Mouse (Mus musculus) CH12.LX (cell line): ENCODE data around the gene 1700018B08Rik. TPM values are rescaled to one million over a fixed set of nuclear protein-coding genes. Genes with fewer than 3 reads are reported as not detected.

Experiments
- DNase-seq: peaks from one replicate; pipeline ENCODE4 v3.0.0-alpha.2; 2013; ENCODE audit errors: extremely low read depth
- H3K27ac ChIP-seq: 2 replicates; pipeline ENCODE4 v1.5.1; 2012; ENCODE audit warnings: low read depth, mild to moderate bottlenecking, control low read depth, moderate library complexity; ENCODE audit not compliant: insufficient read depth
- H3K27me3 ChIP-seq: replicated peaks from 2 replicates; pipeline ENCODE3; 2012; ENCODE audit warnings: inconsistent platforms
- H3K36me3 ChIP-seq, 2 experiments: replicated peaks in 1 of 2; 2 replicates each; pipeline versions ENCODE3 to v1.6.1; 2012; ENCODE audit warnings: inconsistent platforms in 1 of 2, low read length in 1 of 2, mild to moderate bottlenecking in 1 of 2, mixed read lengths in 1 of 2, moderate library complexity in 1 of 2; ENCODE audit not compliant: control insufficient read depth in 1 of 2, insufficient read depth in 1 of 2
- H3K4me1 ChIP-seq, 2 experiments: 2 replicates each; pipeline ENCODE4 v1.6.1; 2012; ENCODE audit warnings: inconsistent platforms in 1 of 2, moderate library complexity in 1 of 2; ENCODE audit not compliant: insufficient read depth in 2 of 2, control insufficient read depth in 1 of 2
- H3K4me2 ChIP-seq: 2 replicates; pipeline ENCODE4 v1.6.1; 2012; ENCODE audit warnings: low read depth, mild to moderate bottlenecking, control low read depth; ENCODE audit not compliant: poor library complexity, insufficient read depth, severe bottlenecking
- H3K4me3 ChIP-seq, 3 experiments: fragments of 150-350 bp in 1 of 3; sonication (generic) in 1 of 3; replicated peaks in 1 of 3; 2 replicates each; pipeline versions ENCODE3 to v1.5.1; 2011 to 2012; ENCODE audit warnings: low read depth in 2 of 3, low read length in 2 of 3, mild to moderate bottlenecking in 2 of 3, moderate library complexity in 2 of 3, control low read depth in 1 of 3, improper control_type of control experiment in 1 of 3, inconsistent platforms in 1 of 3, mixed read lengths in 1 of 3; ENCODE audit not compliant: poor library complexity in 1 of 3
- H3K79me2 ChIP-seq: replicated peaks from 2 replicates; pipeline ENCODE4 v1.6.1; 2012; ENCODE audit warnings: mild to moderate bottlenecking, moderate library complexity; ENCODE audit not compliant: control insufficient read depth, poor library complexity, insufficient read depth, severe bottlenecking; ENCODE audit errors: extremely low read depth
- H3K9ac ChIP-seq: 2 replicates; pipeline ENCODE4 v1.6.1; 2012; ENCODE audit warnings: low read depth, mild to moderate bottlenecking, control low read depth, moderate library complexity; ENCODE audit not compliant: insufficient read depth
- H3K9me3 ChIP-seq: replicated peaks from 2 replicates; pipeline ENCODE3; 2012; ENCODE audit warnings: low read length, inconsistent platforms, mixed read lengths
- CHD2 ChIP-seq: IDR thresholded peaks from 2 replicates; pipeline ENCODE4 v1.6.1; 2011; ENCODE audit warnings: low read length, improper control_type of control experiment
- CTCF ChIP-seq, 2 experiments: IDR thresholded peaks in 1 of 2; conservative IDR thresholded peaks in 1 of 2; 2 replicates each; pipeline ENCODE4 v1.5.1; 2011 to 2012; ENCODE audit warnings: low read depth in 2 of 2, low read length in 2 of 2, improper control_type of control experiment in 1 of 2, inconsistent platforms in 1 of 2, mild to moderate bottlenecking in 1 of 2, moderate library complexity in 1 of 2
- E2F4 ChIP-seq: IDR thresholded peaks from 2 replicates; pipeline ENCODE4 v1.6.1; 2011; ENCODE audit warnings: low read depth, low read length, improper control_type of control experiment; ENCODE audit not compliant: insufficient replicate concordance
- EP300 ChIP-seq: IDR thresholded peaks from 2 replicates; pipeline ENCODE4 v1.6.1; 2011; ENCODE audit warnings: low read length, improper control_type of control experiment
- JUN ChIP-seq: IDR thresholded peaks from 2 replicates; pipeline ENCODE4 v1.6.1; 2011; ENCODE audit warnings: low read depth, mild to moderate bottlenecking, low read length, improper control_type of control experiment, moderate library complexity; ENCODE audit not compliant: insufficient read depth
- MAZ ChIP-seq: IDR thresholded peaks from 2 replicates; pipeline ENCODE4 v1.6.1; 2012; ENCODE audit warnings: low read depth, mild to moderate bottlenecking, inconsistent platforms, low read length, improper control_type of control experiment, moderate library complexity
- MYC ChIP-seq: IDR thresholded peaks from 2 replicates; pipeline ENCODE4 v1.6.1; 2011; ENCODE audit warnings: low read depth, mild to moderate bottlenecking, improper control_type of control experiment, low read length
- NELFE ChIP-seq: IDR thresholded peaks from 2 replicates; pipeline ENCODE4 v1.6.1; 2011; ENCODE audit warnings: low read depth, low read length, improper control_type of control experiment
- POLR2A ChIP-seq: IDR thresholded peaks from 2 replicates; pipeline ENCODE4 v1.6.1; 2011; ENCODE audit warnings: low read depth, mild to moderate bottlenecking, improper control_type of control experiment, low read length
- SMC3 ChIP-seq: IDR thresholded peaks from 2 replicates; pipeline ENCODE4 v1.6.1; 2011; ENCODE audit warnings: low read depth, low read length, improper control_type of control experiment
- UBTF ChIP-seq: IDR thresholded peaks from 2 replicates; pipeline ENCODE4 v1.6.1; 2012; ENCODE audit warnings: low read depth, mild to moderate bottlenecking, inconsistent platforms, low read length, improper control_type of control experiment, moderate library complexity
- ZC3H11A ChIP-seq: IDR thresholded peaks from 2 replicates; pipeline ENCODE4 v1.6.1; 2012; ENCODE audit warnings: low read depth, mild to moderate bottlenecking, inconsistent platforms, low read length, improper control_type of control experiment
- ZMIZ1 ChIP-seq: IDR thresholded peaks from 2 replicates; pipeline ENCODE4 v1.6.1; 2012; ENCODE audit warnings: low read depth, mild to moderate bottlenecking, inconsistent platforms, low read length, improper control_type of control experiment
- dilution Hi-C: fragments of 300-500 bp; cut with MboI; formaldehyde crosslinking; loops from 2 replicates; pipeline ENCODE4 v1.14.3; 2020; ENCODE audit warnings: low sequenced_read_pairs; ENCODE audit not compliant: extremely low pct_unique_long_range_greater_than_20kb, extremely low pct_ligation_motif_present
- in situ Hi-C: fragments of 300-500 bp; cut with MboI; formaldehyde crosslinking; loops from 3 replicates; pipeline ENCODE4 v1.14.3; 2019; ENCODE audit warnings: low sequenced_read_pairs, low pct_ligation_motif_present, low pct_unique_long_range_greater_than_20kb, mixed read lengths
- polyA plus RNA-seq: library from polyadenylated mRNA; unstranded; fragments of >175 nt; gene quantifications from 2 replicates; pipeline ENCODE4 v1.2.1, GENCODE M21; 2012; ENCODE audit warnings: low read depth; ENCODE audit not compliant: insufficient read length
- total RNA-seq, 2 experiments: library from RNA; depleted of rRNA; stranded (reverse); fragments of 300-350 nt in 1 of 2; fragments of >200 nt in 1 of 2; gene quantifications; 2 replicates each; pipeline ENCODE4 v1.2.3; 2012 to 2014

The 1700018B08Rik gene
- total and polyA plus RNA-seq, 3 experiments = not detected

- H3K4me1 ChIP-seq = peaks cover 0 to 2% of the 10 kb centered on the region in 2 experiments; a peak in 1 of 4 replicates
- no peak overlapping the region for H3K4me3 ChIP-seq
- H3K27me3 ChIP-seq = peaks cover 71% of the 10 kb centered on the region
- TF ChIP-seq EP300 = no peak
- TF ChIP-seq POLR2A = no peak
- TF ChIP-seq MAZ = no peak
- TF ChIP-seq ZMIZ1 = no peak
- no peak for TF ChIP-seq E2F4
- no peak for TF ChIP-seq ZC3H11A
- TF ChIP-seq MYC = no peak
- TF ChIP-seq SMC3 = no peak
- TF ChIP-seq CHD2 = no peak
- no peak overlapping the region for H3K4me2 ChIP-seq
- dilution Hi-C loops = no loop called here
- H3K79me2 ChIP-seq = no peaks in the 10 kb centered on the region
- no peak overlapping the region for H3K9ac ChIP-seq
- H3K36me3 ChIP-seq = no peaks in the 10 kb centered on the region
- in situ Hi-C loops = no loop called here
- DNase-seq = no peak
- no peak overlapping the region for H3K27ac ChIP-seq
- no peaks in the 10 kb centered on the region for H3K9me3 ChIP-seq
Observed at GRCm38 (mm10) chr8:121528790-121529189, 15.3 kb downstream of the 1700018B08Rik start.

GRCm38 (mm10) chr8:121527751-121528150, 16.4 kb downstream of the 1700018B08Rik start:
- dilution Hi-C loops = no loop called here
- H3K27me3 ChIP-seq = peaks cover 69% of the 10 kb centered on the region
- in situ Hi-C loops = no loop called here

DNA sequence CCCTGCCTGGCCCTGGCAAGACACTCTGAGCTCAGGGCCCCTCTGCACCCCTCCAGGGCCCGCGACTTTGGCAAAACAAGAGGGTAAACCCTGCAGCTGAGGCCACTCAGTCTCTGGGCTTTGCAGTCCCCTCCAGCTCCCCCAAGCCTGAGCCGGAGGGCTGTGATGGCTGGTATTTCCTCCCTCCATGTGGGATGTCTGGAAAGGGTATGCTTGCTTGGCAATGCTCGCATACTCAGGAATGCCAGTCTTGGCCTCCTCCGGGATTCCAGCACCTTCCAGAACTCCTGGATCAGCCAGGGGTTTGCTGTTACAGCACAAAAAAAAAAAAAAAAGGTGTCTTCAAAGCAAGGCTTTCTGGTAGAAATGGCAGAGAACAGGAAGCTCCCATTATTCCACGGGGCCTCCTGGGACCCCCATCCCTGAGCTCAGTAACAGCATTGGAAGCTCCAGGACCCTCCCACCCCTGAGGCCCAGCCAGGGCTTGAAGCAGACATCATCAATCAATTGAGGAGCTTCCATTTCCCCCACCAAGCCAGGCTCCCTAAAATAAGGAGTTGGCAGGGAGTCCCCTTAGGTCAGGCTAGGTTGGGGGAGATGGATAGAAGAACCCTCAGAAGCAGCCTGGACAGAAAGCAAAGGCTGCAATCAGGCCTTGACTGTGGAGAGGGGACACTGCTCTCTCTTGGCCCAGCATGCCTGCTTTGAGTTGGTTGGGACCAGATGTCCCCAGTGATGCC, 17.1 kb downstream of the 1700018B08Rik start:
- no peak overlapping the region for H3K27ac ChIP-seq
- peaks cover 73% of the 10 kb centered on the region for H3K27me3 ChIP-seq
- H3K4me1 ChIP-seq = no peaks in the 10 kb centered on the region
- dilution Hi-C loops (no loop called here), in situ Hi-C loops (no loop called here)
- no peak for DNase-seq
- no peak overlapping the region for H3K4me3 ChIP-seq
- no peak overlapping the region for H3K4me2 ChIP-seq
- TF ChIP-seq EP300 (no peak), CTCF (conservative IDR thresholded peaks at IDR 0.05 in 1 of 2, IDR thresholded peaks at IDR 0.05 in 1 of 2; ENCODE audit: low read depth in 2 of 2, low read length in 2 of 2) (no peak), UBTF (no peak)
- TF ChIP-seq, all 38 proteins: peak for 0
- Histone ChIP-seq H3K79me2 (no peaks in the 10 kb centered on the region), H3K36me3 (no peaks in the 10 kb centered on the region), H3K9ac (no peak overlapping the region), H3K9me3 (no peaks in the 10 kb centered on the region)

More at GRCm38 (mm10) chr8:121527751-121528150, 16.4 kb downstream of the 1700018B08Rik start:
- Histone ChIP-seq H3K9me3 (no peaks in the 10 kb centered on the region), H3K79me2 (no peaks in the 10 kb centered on the region), H3K4me1 (no peaks in the 10 kb centered on the region), H3K36me3 (no peaks in the 10 kb centered on the region), H3K4me2 (no peak overlapping the region), H3K9ac (no peak overlapping the region), H3K4me3 (no peak overlapping the region), H3K27ac (no peak overlapping the region)
- TF ChIP-seq JUN (no peak), ZC3H11A (no peak), NELFE (no peak), MYC (no peak), SMC3 (no peak)
- no peak for DNase-seq
